Mouse (Mus musculus): Measurements from ENCODE around the gene Fam172a. TPM values are rescaled to one million over a fixed set of nuclear protein-coding genes. Genes with fewer than 3 reads are reported as not detected.
A peak's percentile ranks its signal among the peaks of the same experiment; 100 is the strongest.

Fam172a gene
- total RNA-seq, 2 experiments from 2014 or later, result 34.7 to 38.2 TPM

GRCm38 (mm10) chr13:78104851-78105250 lies 403.0 kb downstream of the Fam172a start:
- no peak for DNase-seq

- DNase-seq, result no peak
Measured at GRCm38 (mm10) chr13:78110648-78111047, 408.8 kb downstream of the Fam172a start.

GRCm38 (mm10) chr13:78113978-78114377 lies 412.1 kb downstream of the Fam172a start:
- DNase-seq, result no peak

- DNase-seq, result no peak
Measured at GRCm38 (mm10) chr13:78118715-78119114, 416.9 kb downstream of the Fam172a start.

GRCm38 (mm10) chr13:78121991-78122390 lies 420.2 kb downstream of the Fam172a start:
- no peak for DNase-seq

- no peak for DNase-seq
Measured at GRCm38 (mm10) chr13:78123911-78124426, 422.1 kb downstream of the Fam172a start.

GRCm38 (mm10) chr13:78157465-78157864 lies 455.6 kb downstream of the Fam172a start:
- no peak for DNase-seq

- DNase-seq, result no peak
Measured at GRCm38 (mm10) chr13:78162149-78162548, 460.3 kb downstream of the Fam172a start.

GRCm38 (mm10) chr13:78163087-78163958 lies 461.5 kb downstream of the Fam172a start:
- peak; percentile 83 to 84 for DNase-seq

- DNase-seq, result no peak
Measured at GRCm38 (mm10) chr13:78164941-78165340, 463.1 kb downstream of the Fam172a start.

GRCm38 (mm10) chr13:78168166-78168565 lies 466.3 kb downstream of the Fam172a start:
- no peak for DNase-seq

GRCm38 (mm10) chr13:78171320-78171719 lies 469.5 kb downstream of the Fam172a start:
- no peak for DNase-seq

GRCm38 (mm10) chr13:78171984-78172636 lies 470.3 kb downstream of the Fam172a start:
- no peak for DNase-seq

GRCm38 (mm10) chr13:78172861-78173260 lies 471.0 kb downstream of the Fam172a start:
- no peak for DNase-seq

- DNase-seq, result no peak
Measured at GRCm38 (mm10) chr13:78174191-78174590, 472.4 kb downstream of the Fam172a start.

- DNase-seq, result no peak
Measured at GRCm38 (mm10) chr13:78174891-78175290, 473.1 kb downstream of the Fam172a start.

- no peak for DNase-seq
Measured at GRCm38 (mm10) chr13:78175821-78176380, 474.1 kb downstream of the Fam172a start.

- DNase-seq, result no peak
Measured at GRCm38 (mm10) chr13:78177381-78177950, 475.6 kb downstream of the Fam172a start.

GRCm38 (mm10) chr13:78178021-78178420 lies 476.2 kb downstream of the Fam172a start:
- DNase-seq, result no peak

- no peak for DNase-seq
Measured at GRCm38 (mm10) chr13:78178771-78179170, 476.9 kb downstream of the Fam172a start.

GRCm38 (mm10) chr13:78179312-78180097 lies 477.7 kb downstream of the Fam172a start:
- DNase-seq, result no peak

- DNase-seq, result no peak
Measured at GRCm38 (mm10) chr13:78180261-78180660, 478.4 kb downstream of the Fam172a start.

Measured in layer of hippocampus, postnatal 36 days (tissue).